ENCODE assay signal across 8 mouse cellular contexts in genomic region chr16:18686916-18687315, GRCm38 (mm10). TPM values are rescaled to one million over a fixed set of nuclear protein-coding genes. Genes with fewer than 3 reads are reported as not detected.
DNase-seq lines count a peak whose midpoint lies in the region; ATAC-seq and TF ChIP-seq lines count a peak whose summit lies in the region.

No protein-coding gene starts in this region.

- TF ChIP-seq CTCF in hindbrain, postnatal 0 days (IDR thresholded peaks at IDR 0.05; ENCODE audit: low read depth): no peak; the same call in 1 of the 2 replicates
- no peak for TF ChIP-seq CTCF in left cerebral cortex, adult 2 months (IDR thresholded peaks at IDR 0.05)

- peak; percentile 94 for ATAC-seq in hindbrain, postnatal 0 days
- ATAC-seq in megakaryocyte, adult 5-6 weeks (ENCODE audit: poor library complexity, severe bottlenecking): peak; percentile 97

- peak overlapping the region; percentile 38 for H3K4me2 ChIP-seq in hindbrain, postnatal 0 days (ENCODE audit: low read depth, low read length)

- intact Hi-C loops in left cerebral cortex, adult 2 months (cut with DNase I): no loop called here

- no peaks in the 10 kb centered on the region for H3K36me3 ChIP-seq in hindbrain, postnatal 0 days (ENCODE audit: insufficient read depth, low read length)

- H3K9me3 ChIP-seq in hindbrain, postnatal 0 days (ENCODE audit: low read length): no peaks in the 10 kb centered on the region

- no peak overlapping the region for H3K9ac ChIP-seq in hindbrain, postnatal 0 days (replicated peaks; ENCODE audit: low read length)

- peak overlapping the region; percentile 63; the same call in 1 of the 2 replicates for H3K27ac ChIP-seq in hindbrain, postnatal 0 days
- peak overlapping the region; percentile 66; the same call in 1 of the 2 replicates for H3K27ac ChIP-seq in left cerebral cortex, adult 2 months

- no peaks in the 10 kb centered on the region for H3K27me3 ChIP-seq in hindbrain, postnatal 0 days (ENCODE audit: insufficient read depth, low read length)

- WGBS in hindbrain, postnatal 0 days: 1% methylated on average over 17 of the region's 17 CpGs

- peak overlapping the region; percentile 3; the same call in 1 of the 2 replicates for H3K4me3 ChIP-seq in hindbrain, postnatal 0 days (ENCODE audit: low read length)
- peak overlapping the region; percentile 30 for H3K4me3 ChIP-seq in left cerebral cortex, adult 2 months

- no peaks in the 10 kb centered on the region for H3K4me1 ChIP-seq in hindbrain, postnatal 0 days (ENCODE audit: insufficient read depth, low read length)

- DNase-seq in adrenal gland, adult (ENCODE audit: inconsistent age in 2 of 2, low spot score in 1 of 2): peak; percentile 94 to 97
- DNase-seq in cerebellum, postnatal 4 days (ENCODE audit: low spot score in 2 of 2): peak; percentile 35 to 62
- DNase-seq in gastrocnemius, adult 8-10 months (ENCODE audit: low spot score in 2 of 2): peak; percentile 94 to 96
- DNase-seq in hindbrain, postnatal 0 days (ENCODE audit: low spot score): peak; percentile 85
- peak; percentile 56 to 71 for DNase-seq in left cerebral cortex, adult 2 months (ENCODE audit: extremely low spot score in 1 of 2, low spot score in 2 of 2)
- peak; percentile 77 for DNase-seq in right cerebral cortex, adult 18-20 months
- peak; percentile 87 for DNase-seq in yolk sac, embryonic 10.5 days (ENCODE audit: low spot score)

RNA-seq across cellular contexts. Expression of gene Sept5, which starts 57.2 kb away (rescaled TPM):
- total RNA-seq in gastrocnemius, adult 8-10 months (2022): 1 to 10 TPM; 1.7 to 2.7 (median 2.3) TPM
- total RNA-seq in hindbrain, postnatal 0 days (2014; rRNA removed): 286 and 335 TPM in 2 replicates
- 186 and 195 TPM in 2 replicates for polyA plus RNA-seq in hindbrain, postnatal 0 days (2015; fragmentation: Nextera tagmentation; extraction: Ambion mirVana)
- total RNA-seq in left cerebral cortex, adult 2 months (2021): 100 to 1,000 TPM; 801 to 836 TPM
- 19.5 and 23.5 TPM in 2 replicates for total RNA-seq in megakaryocyte, adult 5-6 weeks (2015)
- 11.6 and 17.0 TPM in 2 replicates for total RNA-seq in megakaryocyte, adult 5-6 weeks (2017)

Comparison
In these comparisons a context has a peak if more than half of its experiments do, and no peak if none do; other contexts are left out.
1. Peak in every context shown above with its lines: DNase-seq, ATAC-seq, H3K4me3 ChIP-seq and H3K27ac ChIP-seq.
2. RNA of gene Sept5, which starts 57.2 kb away (total RNA-seq): 801 to 836 TPM in left cerebral cortex, adult 2 months and 286 to 335 TPM in hindbrain, postnatal 0 days; 11.6 to 23.5 TPM in megakaryocyte, adult 5-6 weeks and 1.7 to 2.7 TPM in gastrocnemius, adult 8-10 months; every median in the first group is over 10 times any median in the second.